ENCODE assay signal across 26 mouse cellular contexts in genomic region chr2:90810751-90811150, GRCm38 (mm10). TPM values are rescaled to one million over a fixed set of nuclear protein-coding genes. Genes with fewer than 3 reads are reported as not detected.
DNase-seq lines count a peak whose midpoint lies in the region; ATAC-seq and TF ChIP-seq lines count a peak whose summit lies in the region.
"Had no signal": no experiment of that assay in that cellular context is flagged by ENCODE, and none has a peak within 500 bp of the region (broad histone marks: within the 10 kb centered on the region; RNA-seq: fewer than 3 reads in every experiment).

No protein-coding gene starts in this region.

- no peaks in the 10 kb centered on the region for H3K27me3 ChIP-seq in heart, embryonic 10.5 days (ENCODE audit: insufficient read depth, poor library complexity, severe bottlenecking)
- no peaks in the 10 kb centered on the region for H3K27me3 ChIP-seq in kidney, adult 2 months (replicated peaks; ENCODE audit: control insufficient read depth, insufficient read depth, low read length)
- H3K27me3 ChIP-seq: CH12.LX; embryonic facial prominence, embryonic 12.5 days; forebrain, embryonic 12.5 days; Patski had no signal

- TF ChIP-seq CTCF in kidney, adult 2 months (conservative IDR thresholded peaks at IDR 0.05; ENCODE audit: insufficient read depth, insufficient read length, low read depth, low read length) = no peak

- H3K9me3 ChIP-seq in heart, embryonic 10.5 days = no peaks in the 10 kb centered on the region
- H3K9me3 ChIP-seq: embryonic facial prominence, embryonic 10.5 days; embryonic facial prominence, embryonic 12.5 days; forebrain, embryonic 10.5 days; forebrain, embryonic 12.5 days; G1E had no signal

- 78% methylated on average over 8 of the region's 8 CpGs for WGBS in heart, embryonic 10.5 days
- 86% methylated on average over 8 of the region's 8 CpGs for WGBS in kidney, adult 2 months

- ATAC-seq in erythroid progenitor cell, adult 5-6 weeks (replicated peaks; ENCODE audit: low FRiP score, poor library complexity, severe bottlenecking) = 0 out of 2 replicates have a peak, but pooled peaks have one; percentile 14
- ATAC-seq in megakaryocyte, adult 5-6 weeks (ENCODE audit: poor library complexity, severe bottlenecking) = peak; percentile 40; the same call in 1 of the 2 replicates
- ATAC-seq: activated CD4-positive, CD25-positive, alpha-beta regulatory T cell, adult 4 months; CD4-positive, CD25-positive, alpha-beta regulatory T cell, adult 4 months; forebrain, embryonic 14.5 days; forebrain, embryonic 16.5 days; Patski had no signal

- peak; percentile 57 for DNase-seq in heart, embryonic 10.5 days (ENCODE audit: low spot score)
- no peak for DNase-seq in heart, adult 9 months (ENCODE audit: low spot score in 2 of 2)
- DNase-seq in left cerebral cortex, adult 9 months (ENCODE audit: low spot score in 2 of 2) = no peak
- no peak for DNase-seq in kidney, adult 2 months
- DNase-seq: adrenal gland, adult 8-10 months; adrenal gland, postnatal 14 days; adrenal gland, postnatal 36 days; B cell, adult 2 months; cerebellum, adult 11-12 months; cerebellum, adult 2 months; cerebellum, adult 9-10 months; cerebellum, postnatal 10 days; cerebellum, postnatal 25 days had no signal

- no peak for TF ChIP-seq POLR2A in kidney, adult 2 months (IDR thresholded peaks at IDR 0.05; ENCODE audit: low read depth, low read length)

- H3K4me3 ChIP-seq in heart, embryonic 10.5 days = no peak overlapping the region
- H3K4me3 ChIP-seq in kidney, adult 2 months (ENCODE audit: insufficient read depth, low read depth, low read length) = no peak overlapping the region
- H3K4me3 ChIP-seq: embryonic facial prominence, embryonic 10.5 days; embryonic facial prominence, embryonic 12.5 days; forebrain, embryonic 10.5 days; forebrain, embryonic 12.5 days had no signal

- H3K27ac ChIP-seq in heart, embryonic 10.5 days = no peak overlapping the region
- H3K27ac ChIP-seq in kidney, adult 2 months (ENCODE audit: insufficient read depth, low read depth, low read length) = no peak overlapping the region
- H3K27ac ChIP-seq: embryonic facial prominence, embryonic 10.5 days; embryonic facial prominence, embryonic 12.5 days; forebrain, embryonic 10.5 days; forebrain, embryonic 12.5 days had no signal

- H3K4me1 ChIP-seq in heart, embryonic 10.5 days = no peaks in the 10 kb centered on the region
- no peaks in the 10 kb centered on the region for H3K4me1 ChIP-seq in kidney, adult 2 months (ENCODE audit: control insufficient read depth, insufficient read depth, low read length)
- H3K4me1 ChIP-seq: embryonic facial prominence, embryonic 10.5 days; embryonic facial prominence, embryonic 12.5 days; forebrain, embryonic 10.5 days; forebrain, embryonic 12.5 days had no signal

- H3K36me3 ChIP-seq in heart, embryonic 10.5 days = no peaks in the 10 kb centered on the region
- no peaks in the 10 kb centered on the region for H3K36me3 ChIP-seq in kidney, adult 2 months (ENCODE audit: control insufficient read depth, insufficient read depth, low read length)
- H3K36me3 ChIP-seq: embryonic facial prominence, embryonic 10.5 days; embryonic facial prominence, embryonic 12.5 days; forebrain, embryonic 10.5 days; forebrain, embryonic 12.5 days; G1E had no signal

RNA-seq across cellular contexts. Expression of gene Agbl2, which starts 28.2 kb away (rescaled TPM):
- 0.51 and 0.92 TPM in 2 replicates for polyA plus RNA-seq in heart, embryonic 10.5 days (2016; fragmentation: Nextera tagmentation; extraction: Ambion mirVana)
- total RNA-seq in erythroid progenitor cell, adult 5-6 weeks (2015; ENCODE audit: low replicate concordance) = not detected in 2 replicates
- not detected in 2 replicates for total RNA-seq in erythroid progenitor cell, adult 5-6 weeks (2017; ENCODE audit: low replicate concordance)
- not detected in 2 replicates for total RNA-seq in megakaryocyte, adult 5-6 weeks (2015)
- total RNA-seq in megakaryocyte, adult 5-6 weeks (2017) = not detected in 2 replicates
- 0.56 and 0.65 TPM in 2 replicates for polyA plus RNA-seq in kidney, adult 2 months (2012; rRNA removed)
- total RNA-seq: CH12.LX had no signal
- polyA plus RNA-seq: activated CD4-positive, CD25-positive, alpha-beta regulatory T cell, adult 4 months; CD4-positive, CD25-positive, alpha-beta regulatory T cell, adult 4 months; G1E; Patski had no signal

RNA-seq across cellular contexts. Expression of gene Mtch2, which starts 36.2 kb away (rescaled TPM):
- 252 and 254 TPM in 2 replicates for polyA plus RNA-seq in heart, embryonic 10.5 days (2016; fragmentation: Nextera tagmentation; extraction: Ambion mirVana)
- total RNA-seq in erythroid progenitor cell, adult 5-6 weeks (2015; ENCODE audit: low replicate concordance) = 55.3 and 63.1 TPM in 2 replicates
- 50.0 and 56.9 TPM in 2 replicates for total RNA-seq in erythroid progenitor cell, adult 5-6 weeks (2017; ENCODE audit: low replicate concordance)
- total RNA-seq in megakaryocyte, adult 5-6 weeks (2015) = 130 and 138 TPM in 2 replicates
- total RNA-seq in megakaryocyte, adult 5-6 weeks (2017) = 129 and 168 TPM in 2 replicates
- 109 and 144 TPM in 2 replicates for polyA plus RNA-seq in kidney, adult 2 months (2012; rRNA removed)
